Mouse (Mus musculus) C2C12 (cell line): Measurements from ENCODE around the gene Cchcr1. TPM values are rescaled to one million over a fixed set of nuclear protein-coding genes. Genes with fewer than 3 reads are reported as not detected.
"Not testable (repeated sequence)": the region's sequence is repeated elsewhere in the genome, so short reads cannot be mapped to it uniquely, and the experiment has no call there.

ENCODE experiments used
- H3K27me3 ChIP-seq: one replicate; pipeline ENCODE4 v1.6.1; 2011; ENCODE audit not compliant: control insufficient read depth, insufficient read depth, insufficient read length
- H3K36me3 ChIP-seq: one replicate; pipeline ENCODE4 v1.6.1; 2011; ENCODE audit not compliant: control insufficient read depth, insufficient read depth
- H3K4me3 ChIP-seq: one replicate; pipeline ENCODE4 v1.5.1; 2011; ENCODE audit warnings: mild to moderate bottlenecking, control low read depth; ENCODE audit not compliant: poor library complexity, insufficient read depth, severe bottlenecking
- H3K79me2 ChIP-seq: one replicate; pipeline ENCODE4 v1.6.1; 2011; ENCODE audit not compliant: control insufficient read depth, insufficient read depth
- H3K79me3 ChIP-seq: one replicate; pipeline ENCODE4 v1.6.1; 2011; ENCODE audit warnings: low read depth, control low read depth
- H3ac ChIP-seq: one replicate; pipeline ENCODE3; 2011; ENCODE audit warnings: low read depth; ENCODE audit not compliant: control insufficient read depth, insufficient read length
- CEBPB ChIP-seq: IDR thresholded peaks from one replicate; pipeline ENCODE4 v1.6.1; 2011; ENCODE audit warnings: low read depth, mild to moderate bottlenecking, control low read depth, moderate library complexity
- CTCF ChIP-seq: IDR thresholded peaks from one replicate; pipeline ENCODE4 v1.5.1; 2011; ENCODE audit not compliant: control insufficient read depth, insufficient read depth, insufficient read length
- FOSL1 ChIP-seq: IDR thresholded peaks from one replicate; pipeline ENCODE4 v1.8.0; 2011; ENCODE audit warnings: mild to moderate bottlenecking, low read length; ENCODE audit not compliant: poor library complexity, insufficient read depth, severe bottlenecking
- MAX ChIP-seq: IDR thresholded peaks from one replicate; pipeline ENCODE4 v1.6.1; 2011; ENCODE audit warnings: mild to moderate bottlenecking, control low read depth
- MYOD1 ChIP-seq: IDR thresholded peaks from one replicate; pipeline ENCODE4 v1.6.1; 2011; ENCODE audit warnings: low read depth; ENCODE audit not compliant: control insufficient read depth, insufficient read length
- MYOG ChIP-seq: IDR thresholded peaks from one replicate; pipeline ENCODE4 v1.6.1; 2011; ENCODE audit not compliant: control insufficient read depth, insufficient read length; ENCODE audit errors: extremely low read depth
- USF1 ChIP-seq: IDR thresholded peaks from one replicate; pipeline ENCODE4 v1.6.1; 2011; ENCODE audit warnings: low read depth, mild to moderate bottlenecking, control low read depth, moderate library complexity
- polyA plus RNA-seq: library from polyadenylated mRNA; unstranded; fragments of >200 nt; fragmentation: generic; extraction: Trizol; gene quantifications from one replicate; pipeline ENCODE4 v1.2.1, GENCODE M21; 2012; ENCODE audit warnings: missing spikeins

Gene Cchcr1
- polyA plus RNA-seq, 1 experiment = 15.9 TPM

GRCm38 (mm10) chr17:35503849-35504248 is 13.1 kb upstream of the Cchcr1 start:
- Histone ChIP-seq H3K79me3 (no peaks in the 10 kb centered on the region), H3K27me3 (peaks cover 3% of the 10 kb centered on the region), H3K36me3 (no peaks in the 10 kb centered on the region), H3K4me3 (no peak overlapping the region), H3ac (no peak overlapping the region), H3K79me2 (no peaks in the 10 kb centered on the region)
- TF ChIP-seq MYOG (no peak), MAX (no peak), CEBPB (no peak), FOSL1 (no peak), USF1 (no peak), CTCF (no peak), MYOD1 (no peak)

- Histone ChIP-seq H3K4me3 (no peak overlapping the region), H3K36me3 (no peaks in the 10 kb centered on the region), H3K79me3 (no peaks in the 10 kb centered on the region)
Measured at GRCm38 (mm10) chr17:35504628-35505481, 12.0 kb upstream of the Cchcr1 start.

GRCm38 (mm10) chr17:35505776-35506175 is 11.1 kb upstream of the Cchcr1 start, which contains the start of gene Pou5f1:
TSS of gene Pou5f1 (plus strand) at chr17:35506018.
- H3K4me3 ChIP-seq = no peak within 1 kb of the TSS
- H3K79me2 ChIP-seq = no peaks in the 10 kb centered on the region
- no peaks in the 10 kb centered on the region for H3K79me3 ChIP-seq
- TF ChIP-seq MAX (no peak), USF1 (no peak), MYOG (no peak), CTCF (no peak), FOSL1 (no peak), MYOD1 (no peak), CEBPB (no peak)
- H3K36me3 ChIP-seq = no peaks in the 10 kb centered on the region
- no peak within 1 kb of the TSS for H3ac ChIP-seq
- H3K27me3 ChIP-seq = peaks cover 3% of the 10 kb centered on the region

More at GRCm38 (mm10) chr17:35504628-35505481, 12.0 kb upstream of the Cchcr1 start:
- no peaks in the 10 kb centered on the region for H3K79me2 ChIP-seq
- H3K27me3 ChIP-seq = peaks cover 3% of the 10 kb centered on the region
- no peak for TF ChIP-seq FOSL1
- TF ChIP-seq CEBPB = no peak
- no peak for TF ChIP-seq MYOG
- TF ChIP-seq MAX = no peak
- no peak for TF ChIP-seq CTCF
- TF ChIP-seq MYOD1 = no peak
- TF ChIP-seq USF1 = no peak
- H3ac ChIP-seq = no peak overlapping the region

- Histone ChIP-seq H3K27me3 (peaks cover 3% of the 10 kb centered on the region), H3K4me3 (no peak overlapping the region), H3ac (no peak overlapping the region), H3K79me3 (no peaks in the 10 kb centered on the region), H3K36me3 (no peaks in the 10 kb centered on the region), H3K79me2 (no peaks in the 10 kb centered on the region)
- no peak for TF ChIP-seq MAX
- TF ChIP-seq CEBPB = no peak
- no peak for TF ChIP-seq MYOG
- no peak for TF ChIP-seq USF1
- TF ChIP-seq MYOD1 = no peak
- no peak for TF ChIP-seq FOSL1
- no peak for TF ChIP-seq CTCF
Measured at GRCm38 (mm10) chr17:35506881-35507280, 10.0 kb upstream of the Cchcr1 start.

GRCm38 (mm10) chr17:35507556-35508260 is 9.2 kb upstream of the Cchcr1 start:
- Histone ChIP-seq H3K4me3 (no peak overlapping the region), H3ac (no peak overlapping the region), H3K79me3 (no peaks in the 10 kb centered on the region), H3K79me2 (no peaks in the 10 kb centered on the region), H3K36me3 (peaks cover 3% of the 10 kb centered on the region), H3K27me3 (peaks cover 3% of the 10 kb centered on the region)
- TF ChIP-seq CEBPB (no peak), USF1 (no peak), MYOD1 (no peak), FOSL1 (no peak), CTCF (no peak), MYOG (no peak), MAX (no peak)

- H3ac ChIP-seq, H3K4me3 ChIP-seq, H3K27me3 ChIP-seq, H3K36me3 ChIP-seq, H3K79me2 ChIP-seq, H3K79me3 ChIP-seq: not testable (repeated sequence)
Measured at GRCm38 (mm10) chr17:35508279-35508678, 8.6 kb upstream of the Cchcr1 start.
